Mouse (Mus musculus): Measurements from ENCODE around the gene Mbtd1.

GRCm38 (mm10) chr11:93908829-93909228 lies 23.2 kb downstream of the Mbtd1 start:
- TF ChIP-seq GATA1 (IDR thresholded peaks at IDR 0.05; ENCODE audit: borderline replicate concordance, low read length): no peak
- TF ChIP-seq FLI1 (IDR thresholded peaks at IDR 0.05; ENCODE audit: low read length): no peak

All from megakaryocyte, embryonic 14.5 days (primary cell).